Mouse (Mus musculus) kidney, adult 2 months (tissue): ENCODE measurements around the gene Rasal2.

Experiments used
- CTCF ChIP-seq: fragments of 200-500 bp; conservative IDR thresholded peaks from 2 replicates; pipeline ENCODE4 v1.5.1; 2011; ENCODE audit warnings: low read depth, mild to moderate bottlenecking, control low read depth, low read length, moderate library complexity, mixed read lengths; ENCODE audit not compliant: insufficient read depth, insufficient read length
- POLR2A ChIP-seq: fragments of 200-500 bp; IDR thresholded peaks from one replicate; pipeline ENCODE4 v1.6.1; 2011; ENCODE audit warnings: low read depth, low read length, control low read depth

- TF ChIP-seq CTCF: no peak
- TF ChIP-seq POLR2A: no peak
Observed at GRCm38 (mm10) chr1:157290173-157290572, 122.2 kb downstream of the Rasal2 start.
